Mouse (Mus musculus) hindbrain, embryonic 10.5 days (tissue): ENCODE results near the gene Nrg3. TPM values are rescaled to one million over a fixed set of nuclear protein-coding genes. Genes with fewer than 3 reads are reported as not detected.

Source experiments
- DNase-seq: peaks from one replicate; pipeline ENCODE4 v3.0.0-alpha.2; 2017; ENCODE audit warnings: low spot score
- H3K27ac ChIP-seq: fragments of 300-500 bp; sonication (generic); 2 replicates; pipeline ENCODE4 v1.5.1; 2016; ENCODE audit warnings: mild to moderate bottlenecking, moderate library complexity
- H3K27me3 ChIP-seq: fragments of 300-500 bp; sonication (generic); 2 replicates; pipeline ENCODE4 v1.6.1; 2016; ENCODE audit warnings: mild to moderate bottlenecking; ENCODE audit not compliant: poor library complexity, insufficient read depth, severe bottlenecking
- H3K36me3 ChIP-seq: fragments of 300-500 bp; sonication (generic); 2 replicates; pipeline ENCODE4 v1.6.1; 2016; ENCODE audit warnings: mild to moderate bottlenecking, moderate library complexity
- H3K4me1 ChIP-seq: fragments of 300-500 bp; sonication (generic); replicated peaks from 2 replicates; pipeline ENCODE4 v1.6.1; 2016; ENCODE audit warnings: mild to moderate bottlenecking
- H3K4me3 ChIP-seq: fragments of 300-500 bp; sonication (generic); 2 replicates; pipeline ENCODE4 v1.5.1; 2016; ENCODE audit warnings: mild to moderate bottlenecking, moderate library complexity
- H3K9me3 ChIP-seq: fragments of 300-500 bp; sonication (generic); 2 replicates; pipeline ENCODE4 v1.6.1; 2016; ENCODE audit warnings: mild to moderate bottlenecking, moderate library complexity
- WGBS: fragments of 180-500 bp; shearing (Covaris S2); methylation state at CpG from one replicate; pipeline ENCODE4 v1.1.7; 2016; 5-methylcytosine and 5-hydroxymethylcytosine counted together
- polyA plus RNA-seq: library from polyadenylated mRNA; unstranded; fragments of >200 nt; fragmentation: Nextera tagmentation; extraction: Ambion mirVana; gene quantifications from 2 replicates; pipeline ENCODE4 v1.2.1, GENCODE M21; 2016

The Nrg3 gene
- polyA plus RNA-seq, 1 experiment from 2014 or later, result 1.5 TPM

- Histone ChIP-seq H3K9me3 (no peaks in the 10 kb centered on the region), H3K27me3 (no peaks in the 10 kb centered on the region), H3K27ac (no peak overlapping the region), H3K4me1 (no peaks in the 10 kb centered on the region), H3K36me3 (no peaks in the 10 kb centered on the region), H3K4me3 (no peak overlapping the region)
- 94% methylated on average over 3 of the region's 3 CpGs for WGBS
- DNase-seq, result no peak
Observed at GRCm38 (mm10) chr14:39034482-39034881, 438.4 kb downstream of the Nrg3 start.

DNA sequence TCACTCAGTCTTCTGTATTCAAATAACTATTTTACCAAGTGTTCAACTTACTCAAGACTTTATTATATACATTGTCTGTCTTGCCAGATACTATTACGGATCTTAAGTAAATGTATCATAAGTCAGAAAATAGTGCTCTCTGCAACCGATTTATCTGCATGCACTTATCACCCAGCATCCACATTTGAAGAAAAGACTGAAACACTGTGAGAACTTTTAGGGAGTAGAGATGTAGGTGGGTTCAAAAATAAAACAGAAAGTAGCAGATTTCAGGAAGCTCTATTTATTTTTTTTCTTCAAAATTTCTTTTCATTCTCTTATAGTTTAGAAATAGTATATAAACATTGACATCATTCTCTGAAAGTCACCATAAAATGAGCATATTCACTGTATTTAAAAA, 449.8 kb downstream of the Nrg3 start:
- no peak for DNase-seq
- Histone ChIP-seq H3K4me3 (no peak overlapping the region), H3K27me3 (no peaks in the 10 kb centered on the region), H3K4me1 (no peaks in the 10 kb centered on the region), H3K27ac (no peak overlapping the region), H3K9me3 (no peaks in the 10 kb centered on the region), H3K36me3 (no peaks in the 10 kb centered on the region)
- 87% methylated on average over 2 of the region's 2 CpGs for WGBS

GRCm38 (mm10) chr14:39014126-39014525, 458.8 kb downstream of the Nrg3 start:
- Histone ChIP-seq H3K4me3 (no peak overlapping the region), H3K4me1 (no peaks in the 10 kb centered on the region), H3K27ac (no peak overlapping the region), H3K9me3 (no peaks in the 10 kb centered on the region), H3K27me3 (no peaks in the 10 kb centered on the region), H3K36me3 (no peaks in the 10 kb centered on the region)
- DNase-seq, result no peak

DNA sequence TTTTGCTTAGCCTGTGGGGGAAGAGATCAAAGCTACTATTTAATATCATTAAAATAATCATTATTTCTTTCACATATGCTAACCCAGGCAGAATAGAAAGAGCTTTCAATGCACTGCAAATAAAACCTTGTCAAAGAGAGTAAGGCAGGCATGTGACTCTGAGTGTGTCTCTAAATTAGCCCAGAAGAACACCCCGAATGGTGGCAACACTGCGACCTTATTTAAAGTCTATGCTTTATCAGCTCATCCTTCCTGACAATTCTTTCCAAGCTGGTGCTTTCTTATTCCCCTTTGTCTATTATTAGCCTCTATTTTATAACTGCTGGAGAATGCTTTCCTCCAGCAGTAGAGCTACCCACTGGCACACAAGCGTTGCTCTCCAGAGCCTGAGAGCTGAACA, 475.0 kb downstream of the Nrg3 start:
- Histone ChIP-seq H3K27me3 (no peaks in the 10 kb centered on the region), H3K4me1 (no peaks in the 10 kb centered on the region)
- 70% methylated on average over 3 of the region's 3 CpGs for WGBS

DNA sequence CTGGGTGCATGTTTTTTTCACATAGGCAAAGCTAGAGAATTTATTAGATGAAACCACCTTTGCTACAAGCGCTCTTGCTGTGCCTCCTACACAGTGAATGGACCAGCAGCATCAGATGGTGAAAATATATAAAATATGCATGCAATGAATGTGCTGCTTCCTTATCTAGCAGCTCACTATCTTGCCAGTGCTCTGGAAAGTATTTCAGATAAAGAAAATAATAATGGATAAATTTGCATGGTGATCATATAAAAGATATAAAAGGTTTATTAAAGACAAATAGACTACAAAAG, 480.4 kb downstream of the Nrg3 start:
- DNase-seq, result no peak
- Histone ChIP-seq H3K27me3 (no peaks in the 10 kb centered on the region), H3K36me3 (no peaks in the 10 kb centered on the region), H3K4me1 (no peaks in the 10 kb centered on the region), H3K27ac (no peak overlapping the region), H3K4me3 (no peak overlapping the region), H3K9me3 (no peaks in the 10 kb centered on the region)
- 89% methylated on average over 1 of the region's 1 CpGs for WGBS

More for the DNA sequence above, 475.0 kb downstream of the Nrg3 start:
- H3K4me3 ChIP-seq, result no peak overlapping the region
- no peaks in the 10 kb centered on the region for H3K36me3 ChIP-seq
- no peak overlapping the region for H3K27ac ChIP-seq
- H3K9me3 ChIP-seq, result no peaks in the 10 kb centered on the region
- DNase-seq, result no peak

- Histone ChIP-seq H3K27me3 (no peaks in the 10 kb centered on the region), H3K9me3 (no peaks in the 10 kb centered on the region), H3K4me1 (no peaks in the 10 kb centered on the region), H3K4me3 (no peak overlapping the region), H3K36me3 (no peaks in the 10 kb centered on the region), H3K27ac (no peak overlapping the region)
- 83% methylated on average over 7 of the region's 7 CpGs for WGBS
- no peak for DNase-seq
Observed at GRCm38 (mm10) chr14:38991847-38992573, 480.9 kb downstream of the Nrg3 start.

DNA sequence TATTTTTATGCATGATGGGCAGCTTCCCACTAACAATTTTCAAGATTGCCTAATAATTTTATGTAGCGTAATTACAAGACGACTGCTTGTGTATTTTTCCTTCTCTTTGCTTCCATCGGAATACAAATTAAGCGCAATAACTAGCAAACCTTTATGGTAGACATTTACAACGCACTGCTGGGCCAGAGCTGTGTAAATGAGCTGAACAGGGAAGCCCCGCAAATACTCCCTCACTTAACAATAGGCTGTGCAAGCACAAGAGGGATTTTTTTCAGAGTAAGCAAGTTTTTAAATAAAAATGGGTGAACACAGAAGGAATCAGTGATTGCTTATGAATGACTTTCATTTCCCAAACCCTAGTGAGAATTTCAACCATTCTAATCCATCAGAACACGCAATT, 513.5 kb downstream of the Nrg3 start:
- Histone ChIP-seq H3K27me3 (no peaks in the 10 kb centered on the region), H3K4me1 (no peaks in the 10 kb centered on the region), H3K27ac (no peak overlapping the region), H3K9me3 (no peaks in the 10 kb centered on the region), H3K4me3 (no peak overlapping the region), H3K36me3 (no peaks in the 10 kb centered on the region)
- WGBS, result 86% methylated on average over 7 of the region's 7 CpGs
- DNase-seq, result no peak

- H3K36me3 ChIP-seq, result no peaks in the 10 kb centered on the region
- no peak overlapping the region for H3K4me3 ChIP-seq
- H3K27ac ChIP-seq, result no peak overlapping the region
- no peaks in the 10 kb centered on the region for H3K9me3 ChIP-seq
- 83% methylated on average over 1 of the region's 1 CpGs for WGBS
- no peaks in the 10 kb centered on the region for H3K27me3 ChIP-seq
- DNase-seq, result no peak
- no peaks in the 10 kb centered on the region for H3K4me1 ChIP-seq
Observed at GRCm38 (mm10) chr14:38937481-38937880, 535.4 kb downstream of the Nrg3 start.

GRCm38 (mm10) chr14:38936483-38937054, 536.3 kb downstream of the Nrg3 start:
- Histone ChIP-seq H3K36me3 (no peaks in the 10 kb centered on the region), H3K27me3 (no peaks in the 10 kb centered on the region), H3K9me3 (no peaks in the 10 kb centered on the region), H3K27ac (no peak overlapping the region), H3K4me3 (no peak overlapping the region), H3K4me1 (no peaks in the 10 kb centered on the region)
- DNase-seq, result no peak
- 71% methylated on average over 2 of the region's 2 CpGs for WGBS

GRCm38 (mm10) chr14:38923652-38924051, 549.2 kb downstream of the Nrg3 start:
- DNase-seq, result no peak

GRCm38 (mm10) chr14:38920800-38921199, 552.1 kb downstream of the Nrg3 start:
- Histone ChIP-seq H3K27me3 (no peaks in the 10 kb centered on the region), H3K36me3 (no peaks in the 10 kb centered on the region), H3K4me1 (no peaks in the 10 kb centered on the region), H3K9me3 (no peaks in the 10 kb centered on the region), H3K4me3 (no peak overlapping the region), H3K27ac (no peak overlapping the region)
- DNase-seq, result no peak
- 88% methylated on average over 2 of the region's 2 CpGs for WGBS

More at GRCm38 (mm10) chr14:38923652-38924051, 549.2 kb downstream of the Nrg3 start:
- H3K9me3 ChIP-seq, result no peaks in the 10 kb centered on the region
- H3K27me3 ChIP-seq, result no peaks in the 10 kb centered on the region
- H3K4me1 ChIP-seq, result no peaks in the 10 kb centered on the region
- no peak overlapping the region for H3K27ac ChIP-seq
- no peak overlapping the region for H3K4me3 ChIP-seq
- H3K36me3 ChIP-seq, result no peaks in the 10 kb centered on the region
- WGBS, result 79% methylated on average over 1 of the region's 1 CpGs

DNA sequence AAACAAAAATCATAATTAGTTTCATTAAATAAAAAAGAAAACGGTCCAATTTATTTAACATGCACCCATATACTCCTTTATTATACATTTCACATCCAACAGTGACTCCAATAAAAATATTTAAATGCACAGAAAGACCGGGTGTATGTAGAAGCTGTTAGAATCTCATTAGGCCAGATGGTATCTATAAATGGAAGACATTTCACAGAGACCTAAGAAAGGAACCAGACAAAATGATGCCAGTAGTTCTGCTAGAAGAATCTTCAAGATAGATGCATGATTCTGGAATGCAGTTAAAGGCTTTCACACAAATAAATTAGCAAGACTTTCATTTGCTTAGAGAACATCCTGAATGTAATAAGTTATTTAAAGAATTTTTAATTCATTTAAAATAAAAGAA, 602.3 kb downstream of the Nrg3 start:
- H3K4me3 ChIP-seq, result no peak overlapping the region
- no peak for DNase-seq
- no peaks in the 10 kb centered on the region for H3K4me1 ChIP-seq
- 65% methylated on average over 2 of the region's 2 CpGs for WGBS
- H3K9me3 ChIP-seq, result no peaks in the 10 kb centered on the region
- H3K27ac ChIP-seq, result no peak overlapping the region
- no peaks in the 10 kb centered on the region for H3K36me3 ChIP-seq
- no peaks in the 10 kb centered on the region for H3K27me3 ChIP-seq

GRCm38 (mm10) chr14:38847566-38847965, 625.3 kb downstream of the Nrg3 start:
- no peak overlapping the region for H3K27ac ChIP-seq
- H3K9me3 ChIP-seq, result no peaks in the 10 kb centered on the region
- H3K36me3 ChIP-seq, result no peaks in the 10 kb centered on the region
- WGBS, result 93% methylated on average over 1 of the region's 1 CpGs
- H3K27me3 ChIP-seq, result no peaks in the 10 kb centered on the region
- no peaks in the 10 kb centered on the region for H3K4me1 ChIP-seq
- H3K4me3 ChIP-seq, result no peak overlapping the region
- no peak for DNase-seq

DNA sequence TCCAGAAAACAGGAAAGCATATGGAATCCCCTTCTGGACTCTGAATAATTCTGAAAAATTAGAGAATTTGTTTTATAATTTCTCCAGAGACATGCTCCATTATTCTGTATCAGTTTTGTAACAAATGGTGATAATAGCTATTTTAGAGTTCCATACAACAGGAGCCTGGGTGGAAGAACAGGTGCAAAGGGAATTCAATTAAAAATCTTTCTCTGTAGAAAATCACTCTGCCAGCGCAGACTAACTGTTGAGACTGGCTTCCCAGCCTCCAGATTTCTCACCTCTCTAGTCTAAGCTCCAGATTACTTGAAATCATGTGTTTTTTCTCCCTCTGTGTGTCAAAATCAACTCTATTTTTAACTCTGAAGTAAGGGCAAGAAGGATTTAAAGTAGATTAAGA, 625.8 kb downstream of the Nrg3 start:
- H3K27me3 ChIP-seq, result no peaks in the 10 kb centered on the region
- no peaks in the 10 kb centered on the region for H3K9me3 ChIP-seq
- no peaks in the 10 kb centered on the region for H3K36me3 ChIP-seq
- DNase-seq, result no peak
- WGBS, result 82% methylated on average over 1 of the region's 1 CpGs
- no peaks in the 10 kb centered on the region for H3K4me1 ChIP-seq
- H3K4me3 ChIP-seq, result no peak overlapping the region
- no peak overlapping the region for H3K27ac ChIP-seq
